Mouse (Mus musculus) retina, embryonic 14.5 days (tissue): ENCODE data around the gene Gm10842.
"Not testable (repeated sequence)": the region's sequence is repeated elsewhere in the genome, so short reads cannot be mapped to it uniquely, and the experiment has no call there.

ENCODE experiments used
- DNase-seq: peaks from one replicate; pipeline ENCODE4 v3.0.0-alpha.2; 2015; ENCODE audit warnings: low spot score

Gene Gm10842

GRCm38 (mm10) chr11:105146593-105146992, at the start of gene Gm10842:
Gene Gm10842, plus strand, starts transcription at chr11:105146893.
- no peak for DNase-seq

DNA sequence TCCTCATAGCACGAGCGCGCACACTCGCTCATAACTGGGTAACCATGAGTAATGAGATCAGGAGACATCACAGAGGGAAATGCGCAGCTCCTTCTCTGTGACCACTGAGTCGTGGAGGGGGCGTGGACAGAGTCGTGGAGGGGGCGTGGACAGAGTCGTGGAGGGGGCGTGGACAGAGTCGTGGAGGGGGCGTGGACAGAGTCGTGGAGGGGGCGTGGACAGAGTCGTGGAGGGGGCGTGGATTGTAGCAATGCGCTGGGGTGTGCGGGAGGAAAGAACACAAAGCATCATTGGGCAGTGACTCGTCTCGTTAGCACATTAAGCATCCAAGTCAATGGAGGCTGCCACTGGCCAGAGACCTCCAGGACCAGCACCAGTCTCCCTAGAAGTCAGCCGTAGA, 34.2 kb upstream of the Gm10842 start:
- not testable (repeated sequence) for DNase-seq

DNA sequence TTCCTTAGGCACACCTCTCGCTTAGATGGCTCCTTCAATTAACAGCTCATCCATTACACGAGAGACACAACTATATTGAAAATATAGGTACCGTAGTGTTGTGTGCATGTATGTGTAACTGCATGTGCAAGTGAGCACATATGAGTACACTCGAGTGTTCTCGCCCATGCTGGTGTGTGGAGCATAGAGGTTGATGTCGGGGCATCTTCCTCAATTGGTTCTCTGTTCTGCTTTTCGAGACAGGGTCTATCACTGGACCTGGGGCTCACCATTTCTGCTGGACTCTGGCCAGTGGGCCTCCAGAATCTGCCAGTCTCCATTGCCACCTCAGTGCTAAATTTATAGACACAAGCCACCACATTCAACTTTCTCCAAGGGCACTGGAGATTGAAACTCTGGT, 28.9 kb upstream of the Gm10842 start:
- DNase-seq, result no peak

GRCm38 (mm10) chr11:105120551-105121061, 26.1 kb upstream of the Gm10842 start:
- no peak for DNase-seq

DNA sequence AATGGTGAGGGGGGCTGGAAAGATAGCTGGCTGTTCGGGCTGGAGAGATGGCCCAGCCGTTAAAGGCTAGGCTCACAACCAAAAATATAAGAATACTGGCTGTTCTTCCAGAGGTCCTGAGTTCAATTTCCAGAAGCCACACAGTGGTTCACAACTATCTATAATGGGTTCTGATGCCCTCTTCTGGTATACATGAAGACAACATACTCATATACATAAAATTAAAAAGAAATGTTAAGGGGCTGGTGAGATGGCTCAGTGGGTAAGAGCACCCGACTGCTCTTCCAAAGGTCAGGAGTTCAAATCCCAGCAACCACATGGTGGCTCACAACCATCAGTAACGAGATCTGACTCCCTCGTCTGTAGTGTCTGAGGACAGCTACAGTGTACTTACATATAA, 24.9 kb upstream of the Gm10842 start:
- not testable (repeated sequence) for DNase-seq

- DNase-seq, result peak; percentile 82
These were observed 22.7 kb upstream of the Gm10842 start for GRCm38 (mm10) chr11:105123986-105124385.

- peak; percentile 86 for DNase-seq
These were observed 20.8 kb upstream of the Gm10842 start, which contains the start of gene Mettl2 for GRCm38 (mm10) chr11:105125735-105126519. Gene Mettl2, plus strand, starts transcription at chr11:105126425.

- DNase-seq, result no peak
These were observed 20.1 kb upstream of the Gm10842 start for GRCm38 (mm10) chr11:105126520-105127029.

- no peak for DNase-seq
These were observed 11.0 kb upstream of the Gm10842 start for GRCm38 (mm10) chr11:105135692-105136091.

- DNase-seq, result not testable (repeated sequence)
These were observed 9.4 kb upstream of the Gm10842 start for GRCm38 (mm10) chr11:105137255-105137654.

DNA sequence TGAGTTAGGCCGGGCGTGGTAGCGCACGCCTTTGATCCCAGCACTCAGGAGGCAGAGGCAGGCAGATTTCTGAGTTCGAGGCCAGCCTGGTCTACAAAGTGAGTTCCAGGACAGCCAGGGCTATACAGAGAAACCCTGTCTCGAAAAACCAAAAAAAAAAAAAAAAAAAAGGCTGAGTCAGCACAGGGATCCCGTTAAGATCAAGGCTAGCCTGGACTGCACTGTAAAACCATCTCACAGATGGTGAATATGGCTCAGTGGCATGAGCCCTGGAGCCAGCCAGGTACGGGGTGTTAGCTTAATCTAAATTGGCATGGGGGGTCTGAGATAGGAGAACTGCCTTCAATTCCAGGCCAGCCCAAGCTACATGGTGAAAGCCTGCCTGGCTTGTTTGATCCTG, 6.2 kb upstream of the Gm10842 start:
- not testable (repeated sequence) for DNase-seq

DNA sequence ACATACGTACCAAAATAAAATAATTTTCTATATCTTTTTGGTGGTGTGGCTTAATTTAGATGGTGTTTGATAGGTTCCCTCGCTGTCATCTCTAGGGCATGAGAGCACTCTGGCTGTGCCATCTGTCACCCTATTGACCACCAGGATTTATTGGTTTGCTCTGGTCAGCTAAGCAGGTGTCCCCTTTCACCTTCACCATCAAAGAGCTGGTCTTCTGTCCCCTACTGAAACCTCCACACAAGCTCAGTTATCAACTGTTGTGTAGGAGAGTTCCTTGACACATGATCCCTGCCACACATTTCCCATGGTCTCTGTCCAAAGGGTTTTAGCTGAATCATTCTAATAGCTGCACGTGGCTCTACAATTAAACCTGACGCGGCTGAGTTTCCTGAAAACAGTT, 5.6 kb upstream of the Gm10842 start:
- no peak for DNase-seq

- DNase-seq, result no peak
These were observed 3.1 kb upstream of the Gm10842 start for GRCm38 (mm10) chr11:105143564-105143963.

GRCm38 (mm10) chr11:105144084-105144483, 2.6 kb upstream of the Gm10842 start:
- no peak for DNase-seq

DNA sequence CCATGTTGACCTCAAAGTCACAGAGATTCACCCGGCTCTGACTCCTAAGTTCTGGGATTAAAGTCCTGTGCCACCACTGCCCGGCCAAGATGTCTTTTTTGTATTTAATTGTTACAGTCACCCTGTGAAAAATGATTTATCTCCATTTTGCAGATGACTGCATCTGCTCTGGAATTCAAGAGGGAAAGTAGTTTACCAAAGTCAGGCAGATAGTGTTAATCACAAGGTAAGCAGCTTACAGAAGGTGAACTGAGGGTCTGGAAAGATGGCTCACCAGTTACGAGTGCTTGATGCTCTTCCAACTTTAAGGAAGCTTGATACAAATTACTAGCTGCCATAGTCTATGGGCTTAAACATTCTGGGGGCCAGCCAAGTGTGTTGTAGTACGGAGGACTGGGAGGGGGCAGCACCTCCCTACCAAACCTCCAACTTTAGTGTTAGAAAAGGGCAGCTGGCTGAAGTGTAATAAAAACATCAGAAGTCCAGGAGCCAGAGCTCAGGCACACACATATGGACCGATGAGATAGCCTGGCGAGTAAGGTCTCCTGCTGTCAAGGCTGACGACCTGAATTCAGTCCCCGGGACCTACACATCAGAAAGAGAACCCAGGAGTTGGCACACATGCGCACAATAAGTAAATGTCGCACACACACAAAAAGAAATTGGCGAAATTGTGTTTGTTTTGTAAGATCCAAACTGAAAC, 2.0 kb upstream of the Gm10842 start:
- no peak for DNase-seq

- DNase-seq, result no peak
These were observed 1.5 kb upstream of the Gm10842 start for GRCm38 (mm10) chr11:105145211-105145610.

DNA sequence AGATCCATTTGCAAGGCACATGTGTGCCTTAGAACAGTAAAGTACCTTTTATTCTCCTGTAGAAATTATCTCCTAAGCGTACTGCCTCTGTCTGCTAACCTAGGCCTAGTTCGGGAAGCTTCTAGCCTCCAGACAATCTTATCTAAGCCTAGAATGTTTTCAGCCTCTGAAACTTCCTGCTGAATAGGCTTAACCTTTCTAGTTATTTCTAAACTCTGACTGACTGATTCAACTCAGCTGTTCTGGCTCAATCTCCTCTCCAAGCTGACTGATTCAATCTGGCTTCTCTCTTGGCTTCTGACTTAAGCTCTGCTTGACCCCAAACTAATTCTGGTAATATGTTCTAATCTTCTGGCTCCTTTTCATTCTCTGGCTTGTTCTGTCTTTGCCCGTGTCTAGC, 2.7 kb downstream of the Gm10842 start:
- DNase-seq, result no peak

DNA sequence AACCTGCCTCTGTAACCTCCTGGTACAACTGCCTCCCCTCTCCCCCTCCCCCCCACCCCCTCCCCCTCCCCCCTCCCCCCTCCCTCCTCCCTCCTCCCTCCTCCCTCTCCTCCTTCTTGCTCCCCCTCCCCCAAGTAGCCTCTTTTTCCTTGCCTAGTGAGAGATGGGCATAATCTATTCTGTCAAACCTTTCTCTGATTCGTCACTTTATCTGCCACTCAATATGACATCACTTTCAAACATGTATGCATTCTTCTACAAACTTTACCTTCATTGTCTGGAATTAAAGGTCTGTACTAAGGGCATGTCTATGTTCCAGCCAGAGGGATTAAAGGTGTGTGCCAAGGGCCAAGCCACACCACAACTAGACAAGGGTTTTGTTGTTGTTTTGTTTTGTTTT, 3.1 kb downstream of the Gm10842 start:
- no peak for DNase-seq

GRCm38 (mm10) chr11:105150691-105151090, 4.0 kb downstream of the Gm10842 start:
- no peak for DNase-seq

DNA sequence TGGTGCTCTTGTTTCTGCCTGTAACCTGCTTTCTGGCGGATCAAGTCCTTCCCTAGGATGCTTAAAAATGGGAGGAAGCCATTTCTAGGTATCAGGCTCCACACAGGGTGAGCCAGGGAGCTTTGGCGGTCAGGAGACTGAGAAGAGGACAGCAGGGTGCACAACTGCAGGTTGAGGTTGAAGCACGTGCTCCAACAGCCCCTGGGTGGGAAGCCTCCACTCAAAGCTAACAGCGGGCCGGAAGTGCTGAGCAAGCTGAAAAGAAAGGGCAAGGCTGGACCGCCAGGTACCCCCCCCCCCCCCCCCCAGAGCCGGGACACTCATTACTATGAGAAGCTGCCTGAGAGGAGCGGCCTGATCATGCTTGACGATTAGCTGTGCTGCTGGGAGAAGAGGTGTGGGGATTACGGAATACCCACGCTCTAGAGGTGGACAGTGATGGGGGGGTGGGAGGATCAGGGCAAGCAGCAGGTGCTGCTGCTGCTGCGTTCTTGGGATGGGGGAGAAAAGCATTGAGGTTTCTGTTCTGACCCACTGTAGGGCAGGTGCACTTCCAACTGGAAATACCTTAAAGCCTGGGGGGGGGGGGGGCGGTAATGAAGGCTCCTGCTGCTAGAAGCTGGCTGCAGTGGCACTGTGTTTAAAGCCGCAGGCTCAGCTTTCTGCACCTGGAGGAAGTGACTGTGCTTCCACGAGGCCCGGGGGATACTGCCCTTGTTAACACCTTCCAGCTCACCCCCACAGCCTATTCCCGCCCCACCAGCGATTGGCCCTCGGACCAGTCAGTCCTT, 4.7 kb downstream of the Gm10842 start:
- peak; percentile 8 for DNase-seq

DNA sequence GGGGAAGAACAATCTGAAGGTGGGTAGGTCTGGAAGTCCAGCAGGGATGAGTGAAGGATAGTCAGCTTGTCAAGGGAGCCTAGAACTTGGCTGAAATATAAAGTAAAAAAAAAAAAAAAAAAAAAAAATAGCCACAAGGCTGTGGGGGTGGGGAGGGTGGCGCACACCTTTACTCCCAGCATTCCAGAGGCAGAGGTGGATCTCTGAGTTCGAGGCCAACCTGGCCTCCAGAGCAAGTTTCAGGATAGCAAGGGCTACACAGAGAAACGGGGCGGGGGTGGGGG, 5.3 kb downstream of the Gm10842 start:
- DNase-seq, result no peak

GRCm38 (mm10) chr11:105152357-105152899, 5.7 kb downstream of the Gm10842 start:
- DNase-seq, result no peak
